In genomic region chr8:108647556-108647955, GRCm38 (mm10) we compare ENCODE assay signal across 8 mouse cellular contexts.
DNase-seq lines count a peak whose midpoint lies in the region; ATAC-seq lines count a peak whose summit lies in the region.

No protein-coding gene starts in this region.

- 46% methylated on average over 8 of the region's 8 CpGs for WGBS in embryonic facial prominence, embryonic 13.5 days
- WGBS in embryonic facial prominence, embryonic 10.5 days = 43% methylated on average over 8 of the region's 8 CpGs
- WGBS in intestine, embryonic 16.5 days = 15% methylated on average over 8 of the region's 8 CpGs

- H3K27me3 ChIP-seq in embryonic facial prominence, embryonic 13.5 days = no peaks in the 10 kb centered on the region
- no peaks in the 10 kb centered on the region for H3K27me3 ChIP-seq in embryonic facial prominence, embryonic 10.5 days (replicated peaks; ENCODE audit: low read depth, poor library complexity, severe bottlenecking)
- no peaks in the 10 kb centered on the region for H3K27me3 ChIP-seq in intestine, embryonic 16.5 days (replicated peaks; ENCODE audit: control insufficient read depth, insufficient read depth, low read length)

- H3K4me2 ChIP-seq in embryonic facial prominence, embryonic 13.5 days = no peak overlapping the region
- no peak overlapping the region for H3K4me2 ChIP-seq in intestine, embryonic 16.5 days (ENCODE audit: low read depth, low read length)

- DNase-seq in embryonic facial prominence, embryonic 10.5 days (ENCODE audit: low spot score) = no peak
- DNase-seq in fibroblast of lung, adult 2 months (ENCODE audit: low read depth) = peak; percentile 42
- peak; percentile 69 for DNase-seq in lung, postnatal 14 days
- no peak for DNase-seq in layer of hippocampus, postnatal 14 days (ENCODE audit: low spot score in 2 of 2)
- no peak for DNase-seq in thymus, adult 18-20 months

- no peaks in the 10 kb centered on the region for H3K9me3 ChIP-seq in embryonic facial prominence, embryonic 13.5 days
- no peaks in the 10 kb centered on the region for H3K9me3 ChIP-seq in embryonic facial prominence, embryonic 10.5 days
- H3K9me3 ChIP-seq in intestine, embryonic 16.5 days (ENCODE audit: control insufficient read depth, low read length) = no peaks in the 10 kb centered on the region

- H3K9ac ChIP-seq in embryonic facial prominence, embryonic 13.5 days = no peak overlapping the region
- H3K9ac ChIP-seq in intestine, embryonic 16.5 days (ENCODE audit: low read depth, low read length) = no peak overlapping the region

- H3K4me1 ChIP-seq in embryonic facial prominence, embryonic 13.5 days = peaks cover 11% of the 10 kb centered on the region; the same call in 1 of the 2 replicates
- H3K4me1 ChIP-seq in embryonic facial prominence, embryonic 10.5 days = peaks cover 24% of the 10 kb centered on the region
- peaks cover 4% of the 10 kb centered on the region; the same call in 1 of the 2 replicates for H3K4me1 ChIP-seq in intestine, embryonic 16.5 days (ENCODE audit: control insufficient read depth, insufficient read depth, low read length)

- H3K27ac ChIP-seq in embryonic facial prominence, embryonic 13.5 days = peak overlapping the region; percentile 28
- no peak overlapping the region; the same call in 1 of the 2 replicates for H3K27ac ChIP-seq in embryonic facial prominence, embryonic 10.5 days (replicated peaks)
- H3K27ac ChIP-seq in intestine, embryonic 16.5 days (ENCODE audit: low read length) = no peak overlapping the region

- H3K36me3 ChIP-seq in embryonic facial prominence, embryonic 13.5 days = no peaks in the 10 kb centered on the region
- H3K36me3 ChIP-seq in embryonic facial prominence, embryonic 10.5 days (replicated peaks) = no peaks in the 10 kb centered on the region
- H3K36me3 ChIP-seq in intestine, embryonic 16.5 days (ENCODE audit: control insufficient read depth, insufficient read depth, low read length) = no peaks in the 10 kb centered on the region

- no peak for ATAC-seq in embryonic facial prominence, embryonic 13.5 days (ENCODE audit: insufficient number of reproducible peaks, insufficient read depth, low FRiP score, low TSS enrichment, low read depth)
- ATAC-seq in intestine, embryonic 16.5 days = peak; percentile 74; the same call in 1 of the 2 replicates
- ATAC-seq in erythroblast, adult 5-6 weeks (replicated peaks; ENCODE audit: low FRiP score, poor library complexity, severe bottlenecking) = no peak

- no peak overlapping the region for H3K4me3 ChIP-seq in embryonic facial prominence, embryonic 13.5 days
- no peak overlapping the region for H3K4me3 ChIP-seq in embryonic facial prominence, embryonic 10.5 days
- H3K4me3 ChIP-seq in intestine, embryonic 16.5 days (ENCODE audit: low read length) = no peak overlapping the region

Comparison
In these comparisons a context has a peak if more than half of its experiments do, and no peak if none do; other contexts are left out.
1. DNase-seq: peak in fibroblast of lung, adult 2 months (single experiment) and lung, postnatal 14 days (single experiment); none in embryonic facial prominence, embryonic 10.5 days (single experiment), layer of hippocampus, postnatal 14 days (0 of 2) and thymus, adult 18-20 months (0 of 2).